Mouse (Mus musculus) forebrain, embryonic 13.5 days (tissue): ENCODE data around the gene Gng12. TPM values are rescaled to one million over a fixed set of nuclear protein-coding genes. Genes with fewer than 3 reads are reported as not detected.
A peak's percentile ranks its signal among the peaks of the same experiment; 100 is the strongest.
"Not testable (repeated sequence)": the region's sequence is repeated elsewhere in the genome, so short reads cannot be mapped to it uniquely, and the experiment has no call there.

ENCODE experiments used
- ATAC-seq: fragments of 200-750 bp; cut with Nextera tagmentation; 2 replicates; pipeline ENCODE4 v1.8.0; 2017
- H3K27ac ChIP-seq: fragments of 300-500 bp; sonication (generic); 2 replicates; pipeline ENCODE4 v1.5.1; 2015; ENCODE audit warnings: inconsistent platforms, mild to moderate bottlenecking, moderate library complexity
- H3K27me3 ChIP-seq: fragments of 300-500 bp; sonication (generic); 2 replicates; pipeline ENCODE4 v1.6.1; 2015; ENCODE audit warnings: mild to moderate bottlenecking, inconsistent platforms
- H3K36me3 ChIP-seq: fragments of 300-500 bp; sonication (generic); 2 replicates; pipeline ENCODE4 v1.6.1; 2015; ENCODE audit warnings: mild to moderate bottlenecking, inconsistent platforms; ENCODE audit not compliant: poor library complexity, severe bottlenecking
- H3K4me1 ChIP-seq: fragments of 300-500 bp; sonication (generic); 2 replicates; pipeline ENCODE4 v1.6.1; 2015; ENCODE audit warnings: inconsistent platforms
- H3K4me2 ChIP-seq: fragments of 300-500 bp; sonication (generic); 2 replicates; pipeline ENCODE4 v1.6.1; 2015; ENCODE audit warnings: inconsistent platforms, mild to moderate bottlenecking, moderate library complexity
- H3K4me3 ChIP-seq: fragments of 300-500 bp; sonication (generic); 2 replicates; pipeline ENCODE4 v1.5.1; 2015; ENCODE audit warnings: mild to moderate bottlenecking, inconsistent platforms
- H3K9ac ChIP-seq: fragments of 300-500 bp; sonication (generic); 2 replicates; pipeline ENCODE4 v1.6.1; 2015; ENCODE audit warnings: mild to moderate bottlenecking, inconsistent platforms
- H3K9me3 ChIP-seq: fragments of 300-500 bp; sonication (generic); replicated peaks from 2 replicates; pipeline ENCODE4 v1.6.1; 2016; ENCODE audit warnings: inconsistent platforms
- WGBS: fragments of 180-500 bp; shearing (Covaris S2); methylation state at CpG from one replicate; pipeline ENCODE4 v1.1.7; 2015; 5-methylcytosine and 5-hydroxymethylcytosine counted together
- polyA plus RNA-seq: library from polyadenylated mRNA; unstranded; fragments of >200 nt; fragmentation: Nextera tagmentation; extraction: Ambion mirVana; gene quantifications from 2 replicates; pipeline ENCODE4 v1.2.1, GENCODE M21; 2015

Gene Gng12
- polyA plus RNA-seq, 1 experiment from 2014 or later: 22.4 TPM

DNA sequence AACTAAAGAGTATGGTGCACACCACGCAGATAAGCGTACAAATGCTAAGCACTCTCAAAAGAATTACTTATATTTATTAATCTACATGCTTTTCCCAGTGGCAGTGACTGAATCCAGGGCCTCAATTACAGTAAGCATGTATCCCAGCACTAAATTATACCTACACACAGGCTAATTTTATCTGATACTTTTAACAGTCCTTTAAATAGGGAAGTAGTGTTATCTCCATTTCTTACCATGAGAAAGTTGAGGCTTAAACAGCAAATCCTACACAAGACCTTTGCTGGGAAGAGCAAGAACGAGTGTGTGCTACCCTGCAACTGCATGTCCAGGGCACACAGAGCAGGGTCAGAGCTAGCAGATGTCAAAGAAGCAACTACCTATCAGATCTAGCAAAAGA lies 113.7 kb downstream of the Gng12 start:
- ATAC-seq: no peak
- Histone ChIP-seq H3K4me3 (no peak overlapping the region), H3K36me3 (no peaks in the 10 kb centered on the region), H3K9me3 (no peaks in the 10 kb centered on the region), H3K9ac (no peak overlapping the region), H3K4me2 (no peak overlapping the region), H3K4me1 (peaks cover 6% of the 10 kb centered on the region; the same call in 1 of the 2 replicates), H3K27ac (no peak overlapping the region), H3K27me3 (no peaks in the 10 kb centered on the region)
- WGBS: 92% methylated on average over 3 of the region's 3 CpGs

DNA sequence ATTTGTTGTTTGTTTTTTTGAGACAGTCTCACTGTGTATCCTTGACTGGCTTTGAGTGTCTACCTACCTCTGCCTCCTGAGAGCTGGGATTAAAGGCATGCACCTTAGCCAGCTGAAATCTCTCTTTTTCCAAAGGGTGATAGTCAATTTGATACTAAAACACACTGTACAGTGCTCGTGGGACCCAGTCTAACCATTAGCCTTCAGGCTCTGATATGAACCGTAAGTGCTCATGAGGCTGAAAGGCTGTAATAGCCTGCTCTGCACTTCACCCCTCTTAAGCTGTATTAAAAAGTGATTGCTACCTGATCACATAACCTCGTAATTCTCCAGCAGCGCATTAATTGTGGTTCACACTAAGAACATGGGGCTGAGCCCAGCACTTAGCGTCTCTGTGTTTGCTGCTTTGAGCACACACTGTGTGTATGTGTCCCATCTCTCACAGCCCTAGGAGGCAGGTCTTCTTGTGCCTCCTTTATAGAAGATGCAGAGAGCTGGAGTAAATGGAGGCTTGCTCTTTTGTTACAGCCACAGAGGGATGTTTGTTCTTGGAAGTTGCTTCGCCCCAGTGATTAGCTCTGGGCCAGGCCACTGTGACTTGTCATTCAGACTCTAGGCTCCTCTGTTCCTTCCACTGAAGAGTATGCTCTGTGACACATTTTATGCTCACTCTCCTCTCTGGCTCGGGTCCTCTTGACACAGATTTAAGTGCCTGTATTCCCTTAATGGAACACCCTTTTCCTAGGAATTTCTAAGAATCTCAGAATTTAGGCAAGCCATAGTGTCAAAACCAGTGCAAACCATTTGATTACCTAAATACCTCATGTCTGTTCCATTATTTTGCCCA lies 114.4 kb downstream of the Gng12 start:
- Histone ChIP-seq H3K36me3 (no peaks in the 10 kb centered on the region), H3K27ac (no peak overlapping the region), H3K4me1 (peaks cover 6% of the 10 kb centered on the region; the same call in 1 of the 2 replicates), H3K4me2 (no peak overlapping the region), H3K9ac (no peak overlapping the region), H3K27me3 (no peaks in the 10 kb centered on the region), H3K9me3 (no peaks in the 10 kb centered on the region), H3K4me3 (no peak overlapping the region)
- 26% methylated on average over 7 of the region's 7 CpGs for WGBS
- peak; percentile 63; the same call in 1 of the 2 replicates for ATAC-seq

GRCm38 (mm10) chr6:67011217-67011518 lies 115.0 kb downstream of the Gng12 start:
- peaks cover 6% of the 10 kb centered on the region; the same call in 1 of the 2 replicates for H3K4me1 ChIP-seq
- H3K9ac ChIP-seq: no peak overlapping the region
- H3K36me3 ChIP-seq: no peaks in the 10 kb centered on the region
- H3K27ac ChIP-seq: no peak overlapping the region
- H3K27me3 ChIP-seq: no peaks in the 10 kb centered on the region
- no peak overlapping the region for H3K4me3 ChIP-seq
- H3K4me2 ChIP-seq: no peak overlapping the region
- no peaks in the 10 kb centered on the region for H3K9me3 ChIP-seq
- no peak for ATAC-seq

- WGBS: 89% methylated on average over 6 of the region's 6 CpGs
- H3K4me1 ChIP-seq: peaks cover 12% of the 10 kb centered on the region
- H3K27ac ChIP-seq: no peak overlapping the region
- no peaks in the 10 kb centered on the region for H3K36me3 ChIP-seq
- ATAC-seq: no peak
- no peak overlapping the region for H3K4me3 ChIP-seq
- H3K4me2 ChIP-seq: no peak overlapping the region
- no peaks in the 10 kb centered on the region for H3K27me3 ChIP-seq
- no peak overlapping the region for H3K9ac ChIP-seq
- H3K9me3 ChIP-seq: no peaks in the 10 kb centered on the region
These were observed 117.2 kb downstream of the Gng12 start for GRCm38 (mm10) chr6:67013293-67013948.

GRCm38 (mm10) chr6:67013949-67014678 lies 117.9 kb downstream of the Gng12 start:
- Histone ChIP-seq H3K27me3 (no peaks in the 10 kb centered on the region), H3K9me3 (no peaks in the 10 kb centered on the region), H3K4me2 (no peak overlapping the region), H3K4me1 (peaks cover 13% of the 10 kb centered on the region), H3K36me3 (no peaks in the 10 kb centered on the region), H3K27ac (no peak overlapping the region), H3K9ac (no peak overlapping the region), H3K4me3 (no peak overlapping the region)
- ATAC-seq: no peak
- 92% methylated on average over 9 of the region's 9 CpGs for WGBS

DNA sequence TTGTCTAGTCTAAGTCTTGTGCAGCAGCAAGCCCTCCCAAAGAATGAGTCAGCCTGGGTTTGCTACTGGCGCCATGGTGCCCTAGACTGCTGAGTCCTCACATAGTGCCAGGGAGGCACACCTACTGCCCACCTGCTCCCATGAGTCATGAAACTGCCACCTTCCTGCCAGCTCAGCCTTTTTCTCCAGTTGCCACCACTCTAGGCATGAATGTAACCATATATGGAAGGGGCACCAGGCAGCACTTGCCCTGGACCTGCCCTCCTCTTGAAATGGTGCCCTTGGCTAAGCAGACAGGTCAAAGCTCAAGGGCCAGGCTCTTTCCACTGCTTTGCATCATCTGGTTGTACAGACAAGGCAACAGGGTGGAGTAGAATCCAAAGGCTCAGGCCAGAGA lies 118.5 kb downstream of the Gng12 start:
- 94% methylated on average over 1 of the region's 1 CpGs for WGBS
- Histone ChIP-seq H3K27ac (no peak overlapping the region), H3K4me2 (no peak overlapping the region), H3K4me1 (peaks cover 13% of the 10 kb centered on the region), H3K4me3 (no peak overlapping the region), H3K27me3 (no peaks in the 10 kb centered on the region), H3K36me3 (no peaks in the 10 kb centered on the region), H3K9ac (no peak overlapping the region), H3K9me3 (no peaks in the 10 kb centered on the region)
- no peak for ATAC-seq

DNA sequence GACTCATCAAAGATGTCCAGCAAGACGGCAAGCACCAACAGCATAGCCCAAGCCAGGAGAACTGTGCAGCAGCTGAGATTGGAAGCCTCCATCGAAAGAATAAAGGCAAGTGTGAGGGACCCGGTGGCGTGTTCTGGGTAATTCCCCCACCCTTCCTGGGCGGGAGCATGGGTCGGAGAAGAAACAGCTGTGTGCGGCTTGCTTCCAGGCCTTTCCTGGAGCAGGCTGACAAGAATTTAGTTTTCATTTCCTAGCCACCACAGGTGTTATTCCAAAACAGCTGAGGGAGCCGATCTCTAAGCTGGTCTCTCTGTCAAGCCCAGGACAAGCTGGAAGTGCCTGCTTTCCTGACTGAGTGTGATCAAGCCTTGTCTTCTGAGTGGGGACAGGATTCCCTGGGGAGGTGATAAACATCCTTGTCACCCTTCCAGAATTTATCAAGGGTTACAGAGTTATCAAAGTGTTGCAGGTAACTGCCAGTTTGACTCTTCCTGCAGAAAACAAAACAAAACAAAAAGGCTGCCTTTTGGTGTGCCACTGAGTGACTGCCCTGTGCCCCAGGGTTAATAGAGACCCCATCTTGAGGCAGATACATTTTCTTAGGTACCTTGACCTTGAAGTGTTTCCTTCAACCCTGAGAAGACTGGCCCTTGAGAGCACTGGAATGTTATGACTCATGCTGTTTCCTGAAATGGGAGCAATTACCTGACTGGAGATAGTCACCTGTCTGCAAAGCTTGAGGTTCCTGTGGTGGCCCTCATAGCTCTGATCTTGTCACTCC lies 119.7 kb downstream of the Gng12 start:
- no peak overlapping the region for H3K27ac ChIP-seq
- no peak overlapping the region for H3K4me3 ChIP-seq
- ATAC-seq: no peak
- H3K9ac ChIP-seq: no peak overlapping the region
- H3K9me3 ChIP-seq: no peaks in the 10 kb centered on the region
- peaks cover 8% of the 10 kb centered on the region for H3K4me1 ChIP-seq
- H3K27me3 ChIP-seq: no peaks in the 10 kb centered on the region
- no peak overlapping the region for H3K4me2 ChIP-seq
- WGBS: 91% methylated on average over 8 of the region's 8 CpGs
- no peaks in the 10 kb centered on the region for H3K36me3 ChIP-seq

DNA sequence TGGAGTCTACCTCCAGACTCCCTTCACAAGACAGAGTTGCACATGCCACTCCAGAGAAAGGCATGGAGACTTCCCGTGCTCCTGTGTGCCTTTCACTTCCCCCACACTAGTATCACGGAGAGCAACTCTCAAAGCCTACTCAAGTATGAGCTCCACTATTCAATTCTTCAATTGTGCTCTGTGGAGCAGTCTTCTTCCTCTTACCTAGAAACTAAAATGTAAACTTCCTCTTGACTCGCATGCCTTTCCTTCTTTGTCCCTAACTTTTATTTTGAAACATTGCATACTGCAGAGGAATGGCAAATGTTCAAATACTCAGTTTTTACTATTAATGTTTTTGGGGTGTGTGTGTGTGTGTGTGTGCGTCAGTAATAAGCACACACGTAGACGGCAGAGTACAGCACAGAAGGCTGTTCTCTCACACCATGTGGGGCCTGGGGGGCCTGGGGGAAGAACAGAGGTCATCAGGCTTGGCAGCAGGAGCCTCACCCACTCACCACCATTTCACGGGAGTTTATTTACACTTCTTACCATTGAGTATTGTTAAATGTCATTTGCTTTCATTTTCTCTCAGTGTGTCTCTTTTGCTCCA lies 120.4 kb downstream of the Gng12 start:
- no peak overlapping the region for H3K27ac ChIP-seq
- ATAC-seq: no peak
- no peak overlapping the region for H3K9ac ChIP-seq
- H3K27me3 ChIP-seq: no peaks in the 10 kb centered on the region
- H3K4me1 ChIP-seq: peaks cover 7% of the 10 kb centered on the region
- H3K9me3 ChIP-seq: no peaks in the 10 kb centered on the region
- WGBS: 79% methylated on average over 7 of the region's 7 CpGs
- H3K36me3 ChIP-seq: no peaks in the 10 kb centered on the region
- no peak overlapping the region for H3K4me3 ChIP-seq
- no peak overlapping the region for H3K4me2 ChIP-seq

- Histone ChIP-seq H3K27ac (no peak overlapping the region), H3K4me1 (peaks cover 7% of the 10 kb centered on the region), H3K27me3 (no peaks in the 10 kb centered on the region), H3K9ac (no peak overlapping the region), H3K36me3 (no peaks in the 10 kb centered on the region), H3K4me3 (no peak overlapping the region), H3K4me2 (no peak overlapping the region), H3K9me3 (no peaks in the 10 kb centered on the region)
- ATAC-seq: no peak
- WGBS: 46% methylated on average over 4 of the region's 4 CpGs
These were observed 122.2 kb downstream of the Gng12 start for GRCm38 (mm10) chr6:67018365-67018764.

DNA sequence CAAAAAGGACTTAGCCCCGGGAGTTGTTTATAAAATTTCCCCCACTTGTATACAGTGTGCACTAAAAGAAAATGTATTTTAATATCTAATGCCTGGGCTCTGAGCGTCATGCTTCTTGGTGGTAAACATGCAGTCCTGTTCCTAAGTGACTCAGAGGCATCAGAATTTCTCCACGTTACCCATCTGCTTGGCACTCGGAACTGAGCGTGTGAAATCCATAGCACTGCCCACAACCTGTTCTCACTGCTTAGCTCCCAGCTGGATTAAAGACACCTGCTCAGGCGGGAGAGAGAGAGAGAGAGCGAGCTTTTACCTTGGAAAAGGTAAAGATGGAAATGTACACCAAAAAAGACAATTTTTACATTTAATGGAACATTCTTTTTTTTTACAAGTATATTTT lies 122.8 kb downstream of the Gng12 start:
- WGBS: 82% methylated on average over 7 of the region's 7 CpGs
- not testable (repeated sequence) for ATAC-seq

GRCm38 (mm10) chr6:67021308-67021707 lies 125.1 kb downstream of the Gng12 start:
- Histone ChIP-seq H3K9ac (no peak overlapping the region), H3K4me3 (no peak overlapping the region)

More for the DNA sequence above, 122.8 kb downstream of the Gng12 start:
- not testable (repeated sequence) for H3K4me2 ChIP-seq, H3K9ac ChIP-seq, H3K36me3 ChIP-seq, H3K27me3 ChIP-seq, H3K4me1 ChIP-seq, H3K9me3 ChIP-seq, H3K27ac ChIP-seq, H3K4me3 ChIP-seq

More at GRCm38 (mm10) chr6:67021308-67021707, 125.1 kb downstream of the Gng12 start:
- Histone ChIP-seq H3K36me3 (no peaks in the 10 kb centered on the region), H3K27ac (no peak overlapping the region), H3K27me3 (no peaks in the 10 kb centered on the region), H3K4me2 (no peak overlapping the region), H3K9me3 (no peaks in the 10 kb centered on the region), H3K4me1 (peaks cover 7% of the 10 kb centered on the region)
- 87% methylated on average over 5 of the region's 5 CpGs for WGBS
- no peak for ATAC-seq
